Mouse (Mus musculus): Measurements from ENCODE around the gene Nrg3. TPM values are rescaled to one million over a fixed set of nuclear protein-coding genes. Genes with fewer than 3 reads are reported as not detected.

Gene Nrg3
- total and polyA plus RNA-seq, 3 experiments, result not detected

DNA sequence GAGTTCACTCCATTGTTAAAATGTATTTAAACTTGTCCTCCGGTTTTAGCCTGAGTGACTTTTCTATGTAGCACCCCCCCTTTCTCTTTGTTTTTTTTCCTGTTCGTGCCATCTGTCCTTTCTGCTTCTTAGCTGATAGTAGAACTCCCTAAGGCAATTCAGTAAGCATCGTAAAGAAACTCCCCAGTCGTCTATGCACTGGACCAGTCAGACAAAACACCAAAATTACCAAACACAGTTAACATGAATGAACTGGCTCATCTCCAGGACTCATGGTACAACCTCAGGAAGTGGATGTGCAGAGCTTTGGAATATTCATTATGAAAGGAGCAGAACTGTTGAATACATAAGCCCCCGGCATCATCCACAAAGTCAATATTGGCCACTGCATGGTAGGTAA lies 429.5 kb downstream of the Nrg3 start:
- Histone ChIP-seq H3K27ac (ENCODE audit: control insufficient read depth, low read depth, low read length) (no peak overlapping the region), H3K4me1 (ENCODE audit: control insufficient read depth in 1 of 2, insufficient read depth in 2 of 2, low read length in 2 of 2) (no peaks in the 10 kb centered on the region), H3K36me3 (ENCODE audit: control insufficient read depth in 1 of 2, insufficient read depth in 2 of 2, low read length in 2 of 2) (no peaks in the 10 kb centered on the region), H3K9me3 (replicated peaks; ENCODE audit: insufficient read depth, low read length) (no peaks in the 10 kb centered on the region), H3K9ac (ENCODE audit: control insufficient read depth, low read depth, low read length, poor library complexity, severe bottlenecking) (no peak overlapping the region), H3K4me3 (ENCODE audit: control insufficient read depth in 1 of 2, insufficient read depth in 1 of 2, low read depth in 2 of 2, low read length in 2 of 2) (no peak overlapping the region), H3K79me2 (ENCODE audit: control insufficient read depth, insufficient read depth, low read length, poor library complexity) (no peaks in the 10 kb centered on the region), H3K27me3 (ENCODE audit: control insufficient read depth in 1 of 2, insufficient read depth in 2 of 2, low read length in 2 of 2) (no peaks in the 10 kb centered on the region)
- no peak for DNase-seq (ENCODE audit: low read depth, low spot score)
- no peak for TF ChIP-seq MYB (IDR thresholded peaks at IDR 0.05; ENCODE audit: low read depth, low read length)
- TF ChIP-seq POLR2AphosphoS5 (IDR thresholded peaks at IDR 0.05; ENCODE audit: borderline replicate concordance, low read depth, low read length), result no peak
- no peak for TF ChIP-seq MYC (IDR thresholded peaks at IDR 0.05; ENCODE audit: low read depth, low read length)
- TF ChIP-seq BHLHE40 (IDR thresholded peaks at IDR 0.05; ENCODE audit: borderline replicate concordance, low read depth, low read length), result no peak

DNA sequence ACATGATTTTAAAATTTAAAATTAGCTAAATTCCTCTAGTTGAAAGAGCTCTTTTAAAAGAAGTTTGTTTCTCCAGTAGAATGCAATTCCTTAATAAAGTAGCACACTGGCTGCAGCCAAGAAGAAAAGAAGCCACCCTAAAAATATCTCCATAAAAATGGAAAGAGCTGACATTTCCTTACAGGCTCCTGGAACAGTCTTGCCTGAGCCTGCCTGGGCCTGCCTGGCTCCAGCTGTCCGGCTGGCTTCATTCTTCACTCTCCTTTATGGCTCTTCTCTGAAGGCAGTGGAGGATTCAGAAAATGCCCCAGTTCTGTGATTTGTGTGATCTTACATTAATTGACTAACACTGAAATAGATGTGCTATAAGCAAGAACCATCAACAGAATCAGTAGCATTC lies 433.8 kb downstream of the Nrg3 start:
- DNase-seq (ENCODE audit: low read depth, low spot score), result no peak
- no peaks in the 10 kb centered on the region for H3K36me3 ChIP-seq (ENCODE audit: control insufficient read depth in 1 of 2, insufficient read depth in 2 of 2, low read length in 2 of 2)
- H3K27ac ChIP-seq (ENCODE audit: control insufficient read depth, low read depth, low read length), result no peak overlapping the region
- no peaks in the 10 kb centered on the region for H3K27me3 ChIP-seq (ENCODE audit: control insufficient read depth in 1 of 2, insufficient read depth in 2 of 2, low read length in 2 of 2)
- H3K4me1 ChIP-seq (ENCODE audit: control insufficient read depth in 1 of 2, insufficient read depth in 2 of 2, low read length in 2 of 2), result no peaks in the 10 kb centered on the region
- H3K9me3 ChIP-seq (replicated peaks; ENCODE audit: insufficient read depth, low read length), result no peaks in the 10 kb centered on the region
- H3K79me2 ChIP-seq (ENCODE audit: control insufficient read depth, insufficient read depth, low read length, poor library complexity), result no peaks in the 10 kb centered on the region
- H3K4me3 ChIP-seq (ENCODE audit: control insufficient read depth in 1 of 2, insufficient read depth in 1 of 2, low read depth in 2 of 2, low read length in 2 of 2), result no peak overlapping the region
- TF ChIP-seq JUND (IDR thresholded peaks at IDR 0.05; ENCODE audit: low read depth, low read length), result no peak
- no peak for TF ChIP-seq HCFC1 (IDR thresholded peaks at IDR 0.05; ENCODE audit: low read depth, low read length)
- TF ChIP-seq ZNF384 (IDR thresholded peaks at IDR 0.05; ENCODE audit: low read depth, low read length), result no peak
- no peak for TF ChIP-seq CHD2 (IDR thresholded peaks at IDR 0.05; ENCODE audit: low read length)
- no peak for TF ChIP-seq TBP (IDR thresholded peaks at IDR 0.05; ENCODE audit: low read depth, low read length)
- H3K9ac ChIP-seq (ENCODE audit: control insufficient read depth, low read depth, low read length, poor library complexity, severe bottlenecking), result no peak overlapping the region

DNA sequence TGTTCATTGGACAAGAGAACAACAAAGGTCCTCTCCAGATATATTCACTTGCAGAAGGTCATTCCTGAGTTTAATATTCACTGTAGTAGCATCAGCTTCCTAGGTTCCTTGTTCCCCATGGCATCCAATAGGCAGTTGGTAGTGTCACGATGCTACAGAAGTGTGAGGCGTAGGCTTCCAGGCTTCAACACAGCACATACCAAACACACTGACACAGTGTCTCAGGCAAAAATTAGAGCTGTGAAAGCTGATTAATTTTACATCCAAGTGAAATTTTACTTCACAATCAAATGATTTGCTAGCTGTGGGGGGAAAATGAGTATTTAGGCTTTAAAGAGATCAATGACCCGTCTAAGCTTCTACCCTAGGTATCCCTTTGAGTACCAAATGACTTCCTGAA lies 438.4 kb downstream of the Nrg3 start:
- Histone ChIP-seq H3K4me1 (ENCODE audit: control insufficient read depth in 1 of 2, insufficient read depth in 2 of 2, low read length in 2 of 2) (no peaks in the 10 kb centered on the region), H3K9me3 (replicated peaks; ENCODE audit: insufficient read depth, low read length) (no peaks in the 10 kb centered on the region), H3K79me2 (ENCODE audit: control insufficient read depth, insufficient read depth, low read length, poor library complexity) (no peaks in the 10 kb centered on the region), H3K27ac (ENCODE audit: control insufficient read depth, low read depth, low read length) (no peak overlapping the region), H3K9ac (ENCODE audit: control insufficient read depth, low read depth, low read length, poor library complexity, severe bottlenecking) (no peak overlapping the region), H3K36me3 (ENCODE audit: control insufficient read depth in 1 of 2, insufficient read depth in 2 of 2, low read length in 2 of 2) (no peaks in the 10 kb centered on the region), H3K27me3 (ENCODE audit: control insufficient read depth in 1 of 2, insufficient read depth in 2 of 2, low read length in 2 of 2) (no peaks in the 10 kb centered on the region), H3K4me3 (ENCODE audit: control insufficient read depth in 1 of 2, insufficient read depth in 1 of 2, low read depth in 2 of 2, low read length in 2 of 2) (no peak overlapping the region)
- DNase-seq (ENCODE audit: low read depth, low spot score), result no peak
- TF ChIP-seq CHD1 (IDR thresholded peaks at IDR 0.05; ENCODE audit: low read depth, low read length) (no peak), NRF1 (IDR thresholded peaks at IDR 0.05; ENCODE audit: insufficient read depth, low read depth, low read length, poor library complexity, severe bottlenecking) (no peak), MEF2A (IDR thresholded peaks at IDR 0.05; ENCODE audit: extremely low read depth, insufficient replicate concordance, low read depth, low read length, poor library complexity, severe bottlenecking) (no peak), ELF1 (IDR thresholded peaks at IDR 0.05; ENCODE audit: low read depth, low read length) (no peak), ZKSCAN1 (IDR thresholded peaks at IDR 0.05; ENCODE audit: low read depth, low read length) (no peak), RCOR1 (IDR thresholded peaks at IDR 0.05; ENCODE audit: low read depth, low read length) (no peak), NELFE (IDR thresholded peaks at IDR 0.05; ENCODE audit: low read depth, low read length) (no peak), GABPA (IDR thresholded peaks at IDR 0.05; ENCODE audit: low read depth, low read length) (no peak), MYC (IDR thresholded peaks at IDR 0.05; ENCODE audit: low read depth, low read length) (no peak), MXI1 (IDR thresholded peaks at IDR 0.05; ENCODE audit: low read depth, low read length) (no peak), EP300 (IDR thresholded peaks at IDR 0.05; ENCODE audit: low read depth in 1 of 2, low read length in 2 of 2) (no peak), SMC3 (IDR thresholded peaks at IDR 0.05; ENCODE audit: low read depth, low read length) (no peak), CTCF (IDR thresholded peaks at IDR 0.05 in 2 of 3, conservative IDR thresholded peaks at IDR 0.05 in 1 of 3; ENCODE audit: control insufficient read depth in 1 of 3, insufficient read depth in 1 of 3, low read depth in 2 of 3, low read length in 3 of 3, poor library complexity in 1 of 3, severe bottlenecking in 1 of 3) (no peak), UBTF (IDR thresholded peaks at IDR 0.05; ENCODE audit: borderline replicate concordance, insufficient read depth, low read depth, low read length) (no peak)

Data from MEL (cell line).